Mouse (Mus musculus): ENCODE data around the gene Sertad1.

Sertad1 gene

DNA sequence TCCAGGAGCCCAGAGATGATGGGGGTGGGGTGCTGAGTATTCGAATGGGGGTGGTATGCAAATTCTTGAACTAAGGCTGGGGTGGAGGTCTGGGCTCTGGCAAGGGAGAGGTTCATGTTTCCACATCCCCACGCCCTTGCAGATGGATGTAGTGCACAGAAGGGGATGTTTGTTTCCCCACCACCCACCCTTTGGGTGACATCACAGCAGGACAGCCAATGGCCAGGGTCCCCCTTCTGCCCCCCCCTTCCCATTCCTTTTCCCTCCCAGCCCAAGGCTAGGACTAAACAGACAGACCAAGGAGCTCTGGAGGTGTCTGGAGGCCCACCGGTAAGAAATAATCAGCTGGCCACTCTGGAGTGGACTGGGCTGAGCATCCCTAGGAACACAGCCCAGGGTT, 12.3 kb downstream of the Sertad1 start, which contains the start of gene Prx:
Gene Prx (plus strand): TSS at position 289 of the 400 bp plus-strand sequence.
- no peak for DNase-seq (ENCODE audit: low spot score in 2 of 2)

DNA sequence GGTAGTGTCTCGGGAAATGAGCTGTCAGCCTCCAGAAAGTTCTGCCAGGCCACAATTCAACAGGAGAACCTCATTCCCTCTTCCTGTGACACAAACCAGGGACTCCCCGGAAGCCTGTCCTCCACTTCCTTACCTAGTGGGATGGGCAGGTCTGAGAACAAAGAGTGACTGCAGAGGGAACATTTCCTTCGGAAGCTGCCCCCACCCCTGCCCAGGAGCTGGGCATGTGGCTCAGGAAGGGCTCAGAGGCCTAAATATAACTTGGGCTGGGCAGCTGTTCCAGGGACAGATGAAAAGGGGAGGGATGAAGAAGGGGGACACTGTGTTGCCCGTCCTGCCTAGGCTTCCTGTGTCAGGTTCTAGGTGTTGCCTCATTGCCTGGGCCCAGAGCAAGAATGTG, 14.9 kb downstream of the Sertad1 start:
- no peak for DNase-seq (ENCODE audit: low spot score in 2 of 2)

DNA sequence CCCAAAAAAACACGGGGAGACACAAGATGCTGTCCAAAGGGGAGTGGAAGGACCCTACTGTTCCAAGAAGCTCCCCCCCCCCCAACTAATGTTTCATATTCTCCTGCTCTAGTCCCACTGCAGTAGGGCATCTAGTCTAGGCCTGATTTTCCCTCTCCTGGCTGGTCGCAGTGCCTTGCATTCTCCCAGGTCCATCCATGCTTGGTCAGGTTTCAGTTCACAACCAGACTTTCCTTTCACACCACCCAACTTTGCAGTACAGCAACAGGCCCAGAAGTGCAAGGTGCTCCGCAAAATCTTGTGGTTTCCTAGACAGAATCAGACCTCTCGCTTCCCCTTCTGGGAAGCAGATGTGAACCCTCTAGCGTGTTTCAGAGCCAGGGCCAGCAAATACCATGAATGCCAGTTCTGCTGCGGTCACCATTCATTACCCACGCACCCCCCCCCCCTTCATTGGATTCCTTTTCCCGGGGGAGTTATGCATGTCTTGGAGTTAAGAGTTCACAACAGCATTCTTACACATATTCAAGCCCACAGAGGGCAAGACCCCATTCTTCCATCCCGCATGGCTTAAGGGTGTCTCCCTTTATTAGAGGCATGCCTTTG, 20.2 kb downstream of the Sertad1 start:
- no peak for DNase-seq (ENCODE audit: low spot score in 2 of 2)

DNA sequence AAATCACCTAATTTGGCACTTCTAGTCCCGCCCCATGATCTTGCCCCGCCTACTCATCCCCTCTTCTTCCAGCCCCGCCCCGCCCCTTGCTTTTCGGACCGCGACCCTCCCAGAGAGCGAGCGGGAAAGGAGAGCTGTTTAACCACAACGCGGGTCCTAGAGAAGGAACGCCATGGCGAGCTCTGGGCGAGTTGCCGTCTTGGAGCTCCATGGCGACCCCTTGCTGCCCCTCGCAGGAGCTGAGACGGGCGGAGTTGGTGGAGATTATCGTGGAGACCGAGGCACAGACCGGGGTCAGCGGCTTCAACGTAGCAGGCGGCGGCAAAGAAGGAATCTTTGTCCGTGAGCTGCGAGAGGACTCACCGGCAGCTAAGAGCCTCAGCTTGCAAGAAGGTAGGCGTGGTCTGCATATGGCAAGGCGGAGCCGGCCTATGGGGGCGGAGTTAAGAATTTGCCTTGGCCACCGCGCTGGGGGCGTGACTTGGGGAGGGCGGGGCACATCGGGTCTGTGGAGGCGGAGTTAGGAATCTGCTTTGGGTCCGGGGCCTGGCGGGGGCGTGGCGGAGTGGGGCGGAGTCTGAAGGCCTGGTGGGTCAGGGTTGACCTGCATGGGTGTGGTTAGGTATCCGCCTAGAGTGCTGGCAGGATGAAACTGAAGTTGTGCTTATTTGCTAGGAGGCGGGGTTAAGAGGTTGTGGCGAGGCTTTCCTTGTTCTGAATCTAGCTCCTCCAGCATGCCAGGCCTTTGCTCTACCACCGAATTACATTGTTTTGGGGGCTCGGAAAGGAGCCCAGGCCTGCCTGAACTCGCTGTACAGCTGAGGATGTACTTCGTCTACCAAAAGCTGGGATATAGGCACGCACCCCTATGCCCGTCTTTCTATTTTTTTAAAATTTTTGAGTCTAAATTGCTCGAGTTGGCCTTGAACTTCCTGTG, 21.3 kb downstream of the Sertad1 start:
- peak; percentile 89 to 90 for DNase-seq (ENCODE audit: low spot score in 2 of 2)

DNA sequence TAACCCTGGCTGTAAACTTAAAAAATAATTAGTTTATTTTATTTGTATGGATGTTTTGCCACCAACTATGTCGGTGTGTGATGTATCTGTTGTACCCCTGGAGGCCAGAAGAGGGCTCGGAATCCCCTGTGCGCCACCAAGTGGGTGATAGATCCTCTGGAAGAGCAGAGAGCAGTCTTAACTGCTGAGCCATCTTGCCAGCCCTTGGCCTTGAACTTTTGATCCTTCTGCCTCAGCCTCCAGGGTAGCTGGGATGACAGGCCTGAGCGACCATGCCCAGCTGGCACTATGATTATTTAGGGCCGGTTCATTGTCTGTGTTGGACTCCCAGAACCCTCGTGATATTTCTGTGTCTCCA, 21.9 kb downstream of the Sertad1 start:
- no peak for DNase-seq (ENCODE audit: low spot score in 2 of 2)

GRCm38 (mm10) chr7:27510809-27511208, 24.1 kb downstream of the Sertad1 start:
- DNase-seq (ENCODE audit: low spot score in 2 of 2) = no peak

GRCm38 (mm10) chr7:27514961-27515360, 28.3 kb downstream of the Sertad1 start:
- DNase-seq (ENCODE audit: low spot score in 2 of 2) = no peak

- no peak for DNase-seq (ENCODE audit: low spot score in 2 of 2)
Observed at GRCm38 (mm10) chr7:27518314-27518713, 31.6 kb downstream of the Sertad1 start.

GRCm38 (mm10) chr7:27520104-27520503, 33.4 kb downstream of the Sertad1 start:
- no peak for DNase-seq (ENCODE audit: low spot score in 2 of 2)

GRCm38 (mm10) chr7:27520599-27520998, 33.9 kb downstream of the Sertad1 start:
- no peak for DNase-seq (ENCODE audit: low spot score in 2 of 2)

DNA sequence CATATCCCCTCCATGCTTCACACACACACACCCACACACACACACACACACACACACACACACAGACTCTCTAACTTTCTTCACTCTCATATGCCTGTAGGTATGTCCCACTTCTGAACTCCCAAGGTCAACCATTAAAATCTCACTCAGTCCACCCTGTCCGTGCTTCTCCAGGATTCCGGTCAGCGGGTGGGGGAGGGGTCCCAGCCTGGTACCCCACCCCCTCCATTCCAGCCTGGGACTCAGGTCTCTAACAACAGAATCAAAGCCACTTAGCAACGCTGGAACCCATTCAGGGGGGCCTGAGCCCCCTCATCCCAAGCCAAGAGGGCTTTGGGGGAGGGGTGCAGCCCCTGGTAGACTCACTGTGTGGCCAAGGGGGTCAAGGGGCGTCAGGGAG, 36.3 kb downstream of the Sertad1 start, which contains the start of gene Hipk4:
Gene Hipk4 (plus strand): TSS at position 301 of the 400 bp plus-strand sequence.
- no peak for DNase-seq (ENCODE audit: low spot score in 2 of 2)

DNA sequence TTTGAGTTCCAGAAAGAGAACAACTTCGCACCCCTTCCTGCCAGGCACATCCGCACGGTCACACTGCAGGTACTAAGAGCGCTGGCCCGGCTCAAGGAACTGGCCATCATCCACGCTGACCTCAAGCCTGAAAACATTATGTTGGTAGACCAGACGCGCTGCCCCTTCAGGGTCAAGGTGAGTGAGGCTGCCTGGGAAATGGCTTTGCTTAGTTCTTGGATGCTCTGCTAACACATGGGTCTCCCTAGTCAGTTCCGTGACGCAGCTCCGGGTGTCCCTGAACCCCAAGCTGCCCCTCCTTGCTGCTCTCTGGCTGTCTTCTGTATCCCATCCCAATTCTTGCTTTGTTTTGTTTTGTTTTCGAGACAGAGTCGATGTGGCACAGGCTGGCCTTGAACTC, 37.1 kb downstream of the Sertad1 start:
- DNase-seq (ENCODE audit: low spot score in 2 of 2) = no peak

GRCm38 (mm10) chr7:27526039-27526827, 39.5 kb downstream of the Sertad1 start:
- peak in 1 of 2 experiments; percentile 69 for DNase-seq (ENCODE audit: low spot score in 2 of 2)

- no peak for DNase-seq (ENCODE audit: low spot score in 2 of 2)
Observed at GRCm38 (mm10) chr7:27529070-27529469, 42.4 kb downstream of the Sertad1 start.

GRCm38 (mm10) chr7:27530937-27531336, 44.2 kb downstream of the Sertad1 start:
- no peak for DNase-seq (ENCODE audit: low spot score in 2 of 2)

DNA sequence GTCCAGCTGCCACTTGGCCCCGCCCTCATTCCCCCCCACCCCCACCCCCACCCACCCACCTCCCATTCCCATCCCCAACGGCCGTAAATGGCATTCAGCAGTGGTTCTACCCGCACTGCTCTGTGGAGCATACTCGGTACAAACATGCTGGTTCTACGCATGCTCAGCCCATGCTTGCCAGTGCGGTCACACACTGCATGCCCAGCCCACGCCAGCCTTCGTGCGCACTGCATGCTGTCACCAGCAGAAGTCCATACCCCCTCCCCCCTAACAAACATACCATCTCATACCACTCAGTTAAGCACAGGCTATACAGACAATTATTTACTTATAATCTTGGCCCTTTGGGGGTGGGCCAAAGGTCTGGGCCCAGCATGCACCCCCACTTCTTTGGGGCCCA, 45.0 kb downstream of the Sertad1 start:
- no peak for DNase-seq (ENCODE audit: low spot score in 2 of 2)

DNA sequence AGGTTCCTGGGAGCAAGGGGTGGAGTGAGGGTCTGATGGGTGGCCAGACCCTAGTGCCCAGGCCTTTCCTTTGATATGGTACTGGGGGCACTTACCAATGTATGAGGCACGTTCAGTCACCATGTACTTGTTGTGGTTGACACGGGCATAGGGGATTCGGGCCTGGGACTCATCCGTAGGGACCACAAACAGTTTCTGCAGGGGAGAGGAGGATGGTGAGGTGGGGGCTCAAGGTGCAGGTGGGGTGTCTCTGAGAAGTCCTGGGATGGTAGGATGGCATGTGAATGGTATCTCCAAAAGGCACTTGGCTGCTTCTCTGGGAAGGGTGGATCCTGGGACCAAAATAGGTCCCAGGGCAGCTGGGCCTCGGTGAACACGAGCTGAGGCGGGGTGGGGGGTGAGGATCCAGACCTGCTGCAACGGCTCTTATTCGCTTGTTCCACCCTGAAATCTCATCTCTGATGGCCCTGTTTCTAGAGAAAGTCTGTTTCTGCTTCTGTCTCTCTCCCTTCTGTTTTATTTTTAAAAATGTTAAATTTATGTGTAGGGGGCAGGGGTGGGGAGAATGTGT, 45.9 kb downstream of the Sertad1 start:
- no peak for DNase-seq (ENCODE audit: low spot score in 2 of 2)

GRCm38 (mm10) chr7:27535386-27535785, 48.7 kb downstream of the Sertad1 start:
- DNase-seq (ENCODE audit: low spot score in 2 of 2) = no peak

- no peak for DNase-seq (ENCODE audit: low spot score in 2 of 2)
Observed at GRCm38 (mm10) chr7:27536618-27537017, 49.9 kb downstream of the Sertad1 start.

GRCm38 (mm10) chr7:27537998-27538397, 51.3 kb downstream of the Sertad1 start:
- no peak for DNase-seq (ENCODE audit: low spot score in 2 of 2)

DNA sequence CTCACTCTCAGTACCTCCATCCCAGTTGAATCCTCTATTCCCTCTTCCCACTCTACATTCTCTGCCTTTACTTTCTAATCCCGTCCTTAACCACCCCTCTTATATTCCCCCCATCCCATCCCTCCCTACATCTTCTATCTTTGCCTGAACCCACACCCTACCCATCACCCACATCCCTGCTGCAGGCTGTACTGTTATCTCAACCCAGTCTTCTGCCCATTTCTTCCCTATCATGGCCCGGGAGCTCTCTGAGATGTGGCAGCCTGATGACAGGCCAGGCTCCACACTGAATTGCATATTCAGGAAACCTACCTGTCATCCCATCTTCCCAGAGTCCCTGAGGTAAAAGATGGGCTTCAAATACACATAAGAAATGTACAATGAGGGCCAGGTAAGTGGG, 52.1 kb downstream of the Sertad1 start:
- no peak for DNase-seq (ENCODE audit: low spot score in 2 of 2)
